Mouse (Mus musculus) frontal cortex, adult 2 months (tissue): ENCODE measurements at regions not wholly inside any gene's neighbourhood (a gene's known extent, or its start where the extent isn't known, plus 50 kb on each side); places are given as distances from the start of the nearest gene placed in this dataset.

Source experiments
- DNase-seq, 2 experiments: peaks; one replicate each; pipeline ENCODE4 v3.0.0; 2022; ENCODE audit warnings: low spot score in 1 of 2; ENCODE audit errors: extremely low spot score in 1 of 2

GRCm38 (mm10) chr3:70783142-70783541 is 775.7 kb downstream of the Otol1 start:
- DNase-seq = no peak

GRCm38 (mm10) chr3:70802230-70802629 is 794.8 kb downstream of the Otol1 start:
- DNase-seq = peak; percentile 12 to 53

DNA sequence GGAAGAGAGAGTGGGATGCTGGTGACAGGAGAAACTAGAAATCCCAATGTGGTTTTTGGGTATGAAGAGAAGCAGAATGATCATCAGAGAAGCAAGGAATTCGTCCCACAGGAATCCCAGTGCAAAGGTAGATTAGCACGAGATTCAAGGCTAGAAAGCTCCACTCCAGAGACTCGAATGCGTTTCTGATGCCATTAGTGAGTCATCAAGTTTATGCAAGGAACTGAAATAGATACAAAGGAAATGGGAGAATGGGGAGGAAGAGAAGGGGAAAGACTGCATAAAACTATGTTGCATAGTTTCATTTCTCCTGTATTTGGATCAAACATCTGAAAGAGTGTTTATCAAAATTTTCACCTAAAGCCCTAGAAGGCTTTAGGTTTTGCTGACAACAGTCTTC is 796.0 kb downstream of the Otol1 start:
- DNase-seq = no peak

DNA sequence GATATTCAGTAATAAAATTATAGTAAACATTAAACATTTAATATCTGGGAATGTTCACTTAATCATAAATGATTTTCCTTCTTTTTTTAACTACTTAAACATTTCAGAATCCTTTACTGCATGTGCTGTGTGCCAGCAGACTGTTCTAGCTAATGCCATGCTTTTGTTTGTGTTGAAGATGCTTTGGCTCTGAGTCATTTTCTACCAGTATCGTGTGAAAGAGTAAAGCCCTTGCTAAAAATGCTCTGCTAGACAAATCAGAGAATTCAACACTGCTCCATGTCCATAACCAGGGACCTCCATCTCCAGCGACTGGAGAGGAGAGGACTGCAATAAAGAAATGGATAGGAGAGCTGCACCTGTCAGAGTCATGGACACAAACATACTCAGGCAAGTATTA is 796.5 kb downstream of the Otol1 start:
- DNase-seq = no peak

- DNase-seq = no peak
Observed at GRCm38 (mm10) chr3:70807170-70807569, 799.8 kb downstream of the Otol1 start.
